Mouse (Mus musculus): ENCODE results near the gene Epha6. TPM values are rescaled to one million over a fixed set of nuclear protein-coding genes. Genes with fewer than 3 reads are reported as not detected.

Gene Epha6
- polyA plus RNA-seq, 1 experiment from 2014 or later = 0.57 TPM

GRCm38 (mm10) chr16:60257044-60257443, 348.3 kb downstream of the Epha6 start:
- no peak for DNase-seq (ENCODE audit: low spot score)
- H3K27ac ChIP-seq (replicated peaks) = no peak overlapping the region
- H3K27me3 ChIP-seq (replicated peaks; ENCODE audit: low read depth, poor library complexity, severe bottlenecking) = no peaks in the 10 kb centered on the region
- H3K4me3 ChIP-seq = no peak overlapping the region
- no peaks in the 10 kb centered on the region for H3K9me3 ChIP-seq
- 83% methylated on average over 4 of the region's 4 CpGs for WGBS
- H3K36me3 ChIP-seq (replicated peaks) = no peaks in the 10 kb centered on the region
- no peaks in the 10 kb centered on the region for H3K4me1 ChIP-seq

- no peaks in the 10 kb centered on the region for H3K9me3 ChIP-seq
- no peak overlapping the region for H3K4me3 ChIP-seq
- H3K27ac ChIP-seq (replicated peaks) = no peak overlapping the region
- DNase-seq (ENCODE audit: low spot score) = no peak
- no peaks in the 10 kb centered on the region for H3K4me1 ChIP-seq
- no peaks in the 10 kb centered on the region for H3K27me3 ChIP-seq (replicated peaks; ENCODE audit: low read depth, poor library complexity, severe bottlenecking)
- H3K36me3 ChIP-seq (replicated peaks) = no peaks in the 10 kb centered on the region
- 81% methylated on average over 2 of the region's 2 CpGs for WGBS
Measured at GRCm38 (mm10) chr16:60239356-60240190, 365.8 kb downstream of the Epha6 start.

GRCm38 (mm10) chr16:60233985-60234766, 371.2 kb downstream of the Epha6 start:
- H3K27me3 ChIP-seq (replicated peaks; ENCODE audit: low read depth, poor library complexity, severe bottlenecking) = no peaks in the 10 kb centered on the region
- H3K36me3 ChIP-seq (replicated peaks) = no peaks in the 10 kb centered on the region
- H3K9me3 ChIP-seq = no peaks in the 10 kb centered on the region
- DNase-seq (ENCODE audit: low spot score) = no peak
- H3K27ac ChIP-seq (replicated peaks) = no peak overlapping the region
- WGBS = 92% methylated on average over 5 of the region's 5 CpGs
- no peak overlapping the region for H3K4me3 ChIP-seq
- no peaks in the 10 kb centered on the region for H3K4me1 ChIP-seq

GRCm38 (mm10) chr16:60232982-60233381, 372.3 kb downstream of the Epha6 start:
- no peak overlapping the region for H3K4me3 ChIP-seq
- no peaks in the 10 kb centered on the region for H3K36me3 ChIP-seq (replicated peaks)
- H3K4me1 ChIP-seq = no peaks in the 10 kb centered on the region
- H3K27ac ChIP-seq (replicated peaks) = no peak overlapping the region
- H3K27me3 ChIP-seq (replicated peaks; ENCODE audit: low read depth, poor library complexity, severe bottlenecking) = no peaks in the 10 kb centered on the region
- no peak for DNase-seq (ENCODE audit: low spot score)
- H3K9me3 ChIP-seq = no peaks in the 10 kb centered on the region
- 89% methylated on average over 2 of the region's 2 CpGs for WGBS

GRCm38 (mm10) chr16:60209151-60209550, 396.2 kb downstream of the Epha6 start:
- Histone ChIP-seq H3K9me3 (no peaks in the 10 kb centered on the region), H3K4me3 (no peak overlapping the region), H3K27ac (replicated peaks) (no peak overlapping the region), H3K4me1 (no peaks in the 10 kb centered on the region), H3K27me3 (replicated peaks; ENCODE audit: low read depth, poor library complexity, severe bottlenecking) (no peaks in the 10 kb centered on the region), H3K36me3 (replicated peaks) (no peaks in the 10 kb centered on the region)
- DNase-seq (ENCODE audit: low spot score) = no peak

- H3K4me1 ChIP-seq = no peaks in the 10 kb centered on the region
- no peaks in the 10 kb centered on the region for H3K27me3 ChIP-seq (replicated peaks; ENCODE audit: low read depth, poor library complexity, severe bottlenecking)
- DNase-seq (ENCODE audit: low spot score) = no peak
- H3K27ac ChIP-seq (replicated peaks) = no peak overlapping the region
- no peaks in the 10 kb centered on the region for H3K9me3 ChIP-seq
- H3K4me3 ChIP-seq = no peak overlapping the region
- WGBS = 23% methylated on average over 3 of the region's 3 CpGs
- no peaks in the 10 kb centered on the region for H3K36me3 ChIP-seq (replicated peaks)
Measured at GRCm38 (mm10) chr16:60175580-60175979, 429.8 kb downstream of the Epha6 start.

GRCm38 (mm10) chr16:60152439-60152838, 452.9 kb downstream of the Epha6 start:
- 77% methylated on average over 2 of the region's 2 CpGs for WGBS
- Histone ChIP-seq H3K36me3 (replicated peaks) (no peaks in the 10 kb centered on the region), H3K27ac (replicated peaks) (no peak overlapping the region), H3K4me1 (no peaks in the 10 kb centered on the region), H3K27me3 (replicated peaks; ENCODE audit: low read depth, poor library complexity, severe bottlenecking) (no peaks in the 10 kb centered on the region), H3K4me3 (no peak overlapping the region), H3K9me3 (no peaks in the 10 kb centered on the region)
- DNase-seq (ENCODE audit: low spot score) = no peak

GRCm38 (mm10) chr16:60144370-60144769, 461.0 kb downstream of the Epha6 start:
- no peak for DNase-seq (ENCODE audit: low spot score)
- Histone ChIP-seq H3K4me1 (no peaks in the 10 kb centered on the region), H3K27me3 (replicated peaks; ENCODE audit: low read depth, poor library complexity, severe bottlenecking) (no peaks in the 10 kb centered on the region), H3K36me3 (replicated peaks) (no peaks in the 10 kb centered on the region), H3K27ac (replicated peaks) (no peak overlapping the region), H3K9me3 (no peaks in the 10 kb centered on the region), H3K4me3 (no peak overlapping the region)
- 74% methylated on average over 3 of the region's 3 CpGs for WGBS

- H3K27me3 ChIP-seq (replicated peaks; ENCODE audit: low read depth, poor library complexity, severe bottlenecking) = no peaks in the 10 kb centered on the region
- H3K4me1 ChIP-seq = no peaks in the 10 kb centered on the region
- no peaks in the 10 kb centered on the region for H3K36me3 ChIP-seq (replicated peaks)
- H3K27ac ChIP-seq (replicated peaks) = no peak overlapping the region
- no peak overlapping the region for H3K4me3 ChIP-seq
- H3K9me3 ChIP-seq = no peaks in the 10 kb centered on the region
- 83% methylated on average over 3 of the region's 3 CpGs for WGBS
- DNase-seq (ENCODE audit: low spot score) = no peak
Measured at GRCm38 (mm10) chr16:60121435-60121834, 483.9 kb downstream of the Epha6 start.

- Histone ChIP-seq H3K9me3 (no peaks in the 10 kb centered on the region), H3K36me3 (replicated peaks) (no peaks in the 10 kb centered on the region), H3K4me1 (no peaks in the 10 kb centered on the region), H3K4me3 (no peak overlapping the region), H3K27ac (replicated peaks) (no peak overlapping the region), H3K27me3 (replicated peaks; ENCODE audit: low read depth, poor library complexity, severe bottlenecking) (no peaks in the 10 kb centered on the region)
- 83% methylated on average over 3 of the region's 3 CpGs for WGBS
- DNase-seq (ENCODE audit: low spot score) = no peak
Measured at GRCm38 (mm10) chr16:60102210-60102609, 503.1 kb downstream of the Epha6 start.

GRCm38 (mm10) chr16:60095333-60095732, 510.0 kb downstream of the Epha6 start:
- H3K4me1 ChIP-seq = no peaks in the 10 kb centered on the region
- DNase-seq (ENCODE audit: low spot score) = no peak
- H3K36me3 ChIP-seq (replicated peaks) = no peaks in the 10 kb centered on the region
- no peak overlapping the region for H3K4me3 ChIP-seq
- 77% methylated on average over 1 of the region's 1 CpGs for WGBS
- no peaks in the 10 kb centered on the region for H3K27me3 ChIP-seq (replicated peaks; ENCODE audit: low read depth, poor library complexity, severe bottlenecking)
- no peak overlapping the region for H3K27ac ChIP-seq (replicated peaks)
- no peaks in the 10 kb centered on the region for H3K9me3 ChIP-seq

- no peaks in the 10 kb centered on the region for H3K9me3 ChIP-seq
- no peak for DNase-seq (ENCODE audit: low spot score)
- H3K27me3 ChIP-seq (replicated peaks; ENCODE audit: low read depth, poor library complexity, severe bottlenecking) = no peaks in the 10 kb centered on the region
- no peaks in the 10 kb centered on the region for H3K36me3 ChIP-seq (replicated peaks)
- H3K4me3 ChIP-seq = no peak overlapping the region
- H3K27ac ChIP-seq (replicated peaks) = no peak overlapping the region
- H3K4me1 ChIP-seq = no peaks in the 10 kb centered on the region
- WGBS = 89% methylated on average over 3 of the region's 3 CpGs
Measured at GRCm38 (mm10) chr16:60086976-60087375, 518.4 kb downstream of the Epha6 start.
